Mouse (Mus musculus) heart, embryonic 10.5 days (tissue): ENCODE data around the gene Megf8. TPM values are rescaled to one million over a fixed set of nuclear protein-coding genes. Genes with fewer than 3 reads are reported as not detected.
A peak's percentile ranks its signal among the peaks of the same experiment; 100 is the strongest.

Experiments used
- DNase-seq: peaks from one replicate; pipeline ENCODE4 v3.0.0-alpha.2; 2017; ENCODE audit warnings: low spot score
- H3K27ac ChIP-seq: fragments of 300-500 bp; sonication (generic); 2 replicates; pipeline ENCODE4 v1.5.1; 2016; ENCODE audit warnings: mild to moderate bottlenecking
- H3K27me3 ChIP-seq: fragments of 300-500 bp; sonication (generic); 2 replicates; pipeline ENCODE4 v1.6.1; 2016; ENCODE audit warnings: mild to moderate bottlenecking; ENCODE audit not compliant: poor library complexity, insufficient read depth, severe bottlenecking
- H3K36me3 ChIP-seq: fragments of 300-500 bp; sonication (generic); 2 replicates; pipeline ENCODE4 v1.6.1; 2016; ENCODE audit warnings: mild to moderate bottlenecking, moderate library complexity
- H3K4me1 ChIP-seq: fragments of 300-500 bp; sonication (generic); 2 replicates; pipeline ENCODE4 v1.6.1; 2016; ENCODE audit warnings: mild to moderate bottlenecking
- H3K4me3 ChIP-seq: fragments of 300-500 bp; sonication (generic); 2 replicates; pipeline ENCODE4 v1.5.1; 2016; ENCODE audit warnings: mild to moderate bottlenecking, moderate library complexity
- H3K9me3 ChIP-seq: fragments of 300-500 bp; sonication (generic); 2 replicates; pipeline ENCODE4 v1.6.1; 2016; ENCODE audit warnings: mild to moderate bottlenecking, moderate library complexity
- WGBS: fragments of 180-500 bp; shearing (Covaris S2); methylation state at CpG from one replicate; pipeline ENCODE4 v1.1.7; 2016; 5-methylcytosine and 5-hydroxymethylcytosine counted together
- polyA plus RNA-seq: library from polyadenylated mRNA; unstranded; fragments of >200 nt; fragmentation: Nextera tagmentation; extraction: Ambion mirVana; gene quantifications from 2 replicates; pipeline ENCODE4 v1.2.1, GENCODE M21; 2016

Megf8 gene
- polyA plus RNA-seq, 1 experiment from 2014 or later, result 11.2 TPM

DNA sequence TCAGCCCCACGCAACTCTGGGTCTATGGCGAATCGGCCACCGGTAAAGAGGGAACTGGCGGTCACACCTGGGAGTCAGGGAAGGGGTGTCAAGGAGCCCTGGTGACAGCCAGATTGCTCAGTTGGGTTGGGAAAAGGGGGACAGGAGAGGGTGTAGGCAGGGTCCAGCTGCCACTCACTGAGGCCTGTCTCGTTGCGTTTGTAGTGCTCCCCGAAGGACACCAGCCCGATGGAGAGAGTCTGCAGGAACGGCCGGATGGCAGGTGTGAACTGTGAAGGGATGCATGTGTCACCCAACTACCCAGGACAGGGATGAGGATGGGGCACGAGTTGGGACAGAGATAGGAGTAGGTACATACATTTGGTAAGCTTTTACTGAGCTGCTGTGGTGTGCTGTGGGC lies 68.3 kb downstream of the Megf8 start:
- Histone ChIP-seq H3K27me3 (peaks cover 6% of the 10 kb centered on the region; the same call in 1 of the 2 replicates), H3K4me3 (no peak overlapping the region), H3K27ac (no peak overlapping the region), H3K4me1 (peaks cover 13% of the 10 kb centered on the region), H3K36me3 (peaks cover 35% of the 10 kb centered on the region), H3K9me3 (no peaks in the 10 kb centered on the region)
- no peak for DNase-seq
- 91% methylated on average over 12 of the region's 12 CpGs for WGBS

GRCm38 (mm10) chr7:25385850-25386555 lies 69.0 kb downstream of the Megf8 start:
- Histone ChIP-seq H3K36me3 (peaks cover 35% of the 10 kb centered on the region), H3K4me3 (no peak overlapping the region), H3K4me1 (peaks cover 10% of the 10 kb centered on the region; the same call in 1 of the 2 replicates), H3K9me3 (no peaks in the 10 kb centered on the region), H3K27ac (no peak overlapping the region), H3K27me3 (no peaks in the 10 kb centered on the region)
- 74% methylated on average over 12 of the region's 12 CpGs for WGBS
- DNase-seq, result no peak

GRCm38 (mm10) chr7:25387811-25388440 lies 71.0 kb downstream of the Megf8 start:
- Histone ChIP-seq H3K9me3 (no peaks in the 10 kb centered on the region), H3K27ac (no peak overlapping the region), H3K4me1 (peaks cover 13% of the 10 kb centered on the region; the same call in 1 of the 2 replicates), H3K36me3 (peaks cover 34% of the 10 kb centered on the region), H3K4me3 (no peak overlapping the region), H3K27me3 (0 out of 2 replicates have a peak, but pooled peaks cover 4% of the 10 kb centered on the region)
- no peak for DNase-seq
- 90% methylated on average over 18 of the region's 18 CpGs for WGBS

DNA sequence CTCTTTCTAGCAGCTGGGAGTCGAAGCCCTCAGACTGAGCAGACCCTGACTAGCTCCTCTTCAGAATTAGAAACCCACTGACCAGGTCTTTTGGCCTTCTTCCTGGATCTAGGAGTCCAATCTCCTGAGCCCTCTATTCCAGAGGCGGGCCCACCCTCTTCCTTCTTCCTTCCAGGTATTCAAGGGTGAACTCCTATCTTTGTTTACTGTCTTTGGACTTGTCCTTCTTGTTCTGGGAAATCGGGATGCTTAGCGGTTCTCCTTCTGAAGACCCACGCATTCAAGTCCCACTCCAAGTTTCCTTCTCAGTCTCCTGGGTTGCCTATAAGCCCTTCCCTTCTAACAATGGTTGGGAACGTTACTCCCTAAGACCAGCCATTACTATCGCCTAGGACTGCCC lies 72.0 kb downstream of the Megf8 start:
- Histone ChIP-seq H3K27me3 (peaks cover 14% of the 10 kb centered on the region; the same call in 1 of the 2 replicates), H3K9me3 (no peaks in the 10 kb centered on the region), H3K27ac (no peak overlapping the region), H3K4me3 (no peak overlapping the region), H3K4me1 (peaks cover 13% of the 10 kb centered on the region; the same call in 1 of the 2 replicates), H3K36me3 (peaks cover 29% of the 10 kb centered on the region)
- DNase-seq, result no peak
- WGBS, result 75% methylated on average over 7 of the region's 7 CpGs

DNA sequence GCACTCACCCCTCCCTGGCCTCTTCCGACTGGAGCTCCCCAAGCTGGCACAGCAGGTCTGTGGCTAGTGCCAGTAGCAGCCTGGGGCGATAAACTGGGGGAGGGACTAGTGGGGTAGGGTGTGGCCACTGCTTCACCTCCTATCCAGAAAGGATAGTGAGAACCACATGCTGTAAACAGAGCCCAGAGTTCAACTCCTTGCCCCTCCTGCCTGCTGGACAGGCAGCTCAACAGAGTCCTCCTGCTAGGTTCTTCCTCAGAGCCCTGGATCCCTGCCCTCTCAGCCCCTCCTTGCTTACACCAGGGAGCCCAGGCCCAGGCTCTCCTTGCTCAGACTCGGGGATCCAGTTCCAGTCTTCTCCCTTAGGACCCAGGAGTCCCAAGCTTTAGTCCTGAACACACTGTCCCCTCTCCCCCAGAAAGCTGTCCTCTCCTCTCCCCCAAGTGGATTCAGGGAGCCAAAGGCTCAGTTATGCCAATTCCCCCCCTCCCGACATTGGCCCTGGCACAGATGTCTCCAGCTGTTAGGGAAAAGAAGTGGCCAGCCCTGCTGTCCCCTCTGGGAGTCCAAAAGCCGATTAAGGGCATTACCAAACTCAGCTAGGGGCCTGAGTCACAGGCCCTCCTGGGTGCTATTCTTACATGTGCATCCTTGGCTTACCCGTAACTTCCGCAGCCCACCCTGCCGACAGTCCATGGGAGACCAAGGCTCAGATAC lies 73.2 kb downstream of the Megf8 start:
- WGBS, result 44% methylated on average over 8 of the region's 8 CpGs
- Histone ChIP-seq H3K4me3 (no peak overlapping the region), H3K9me3 (no peaks in the 10 kb centered on the region), H3K36me3 (peaks cover 18% of the 10 kb centered on the region), H3K4me1 (peaks cover 20% of the 10 kb centered on the region), H3K27me3 (peaks cover 24% of the 10 kb centered on the region; the same call in 1 of the 2 replicates), H3K27ac (peak overlapping the region; percentile 1; the same call in 1 of the 2 replicates)
- no peak for DNase-seq

GRCm38 (mm10) chr7:25390986-25391385 lies 74.0 kb downstream of the Megf8 start:
- 59% methylated on average over 2 of the region's 2 CpGs for WGBS
- no peak for DNase-seq
- Histone ChIP-seq H3K27ac (no peak overlapping the region), H3K4me1 (peaks cover 23% of the 10 kb centered on the region), H3K36me3 (peaks cover 13% of the 10 kb centered on the region), H3K4me3 (no peak overlapping the region), H3K27me3 (peaks cover 24% of the 10 kb centered on the region; the same call in 1 of the 2 replicates), H3K9me3 (no peaks in the 10 kb centered on the region)

DNA sequence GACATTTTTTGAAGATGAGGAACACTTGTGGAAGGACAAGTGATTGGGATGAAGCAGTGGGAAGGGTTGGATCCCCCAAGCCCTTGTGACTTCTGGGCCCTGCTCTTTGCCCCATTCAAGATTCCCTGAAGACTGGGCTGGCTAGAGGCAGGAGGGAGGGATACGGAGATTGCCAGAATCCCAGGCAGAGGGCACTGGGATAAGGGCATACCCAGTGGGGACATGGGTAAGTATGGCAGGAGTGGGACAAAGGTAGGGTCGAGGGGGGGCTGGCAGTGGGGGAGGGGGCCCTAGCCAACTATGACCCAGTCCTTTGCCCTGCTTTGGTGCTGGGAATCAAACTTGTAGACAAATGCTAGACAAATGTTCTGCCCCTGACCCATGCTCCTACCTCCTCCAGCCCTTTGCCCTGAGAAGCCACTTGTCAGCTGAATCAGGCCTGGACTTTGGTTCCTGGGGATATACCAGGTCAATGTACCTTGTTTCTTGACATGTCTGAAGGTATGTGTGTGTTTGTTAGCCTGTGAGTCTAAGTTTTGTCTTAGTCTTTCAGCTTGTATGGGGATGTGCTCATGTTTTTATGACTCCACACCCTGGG lies 75.0 kb downstream of the Megf8 start:
- H3K4me1 ChIP-seq, result peaks cover 31% of the 10 kb centered on the region

GRCm38 (mm10) chr7:25392851-25393250 lies 75.9 kb downstream of the Megf8 start:
- peaks cover 31% of the 10 kb centered on the region for H3K4me1 ChIP-seq
- DNase-seq, result no peak
- H3K27ac ChIP-seq, result no peak overlapping the region
- H3K4me3 ChIP-seq, result no peak overlapping the region
- peaks cover 24% of the 10 kb centered on the region; the same call in 1 of the 2 replicates for H3K27me3 ChIP-seq
- H3K9me3 ChIP-seq, result no peaks in the 10 kb centered on the region
- H3K36me3 ChIP-seq, result peaks cover 6% of the 10 kb centered on the region
- 38% methylated on average over 7 of the region's 7 CpGs for WGBS

More for the DNA sequence above, 75.0 kb downstream of the Megf8 start:
- DNase-seq, result no peak
- Histone ChIP-seq H3K4me3 (no peak overlapping the region), H3K9me3 (no peaks in the 10 kb centered on the region), H3K36me3 (peaks cover 13% of the 10 kb centered on the region), H3K27me3 (peaks cover 24% of the 10 kb centered on the region; the same call in 1 of the 2 replicates), H3K27ac (no peak overlapping the region; the same call in 1 of the 2 replicates)
- WGBS, result 81% methylated on average over 2 of the region's 2 CpGs

DNA sequence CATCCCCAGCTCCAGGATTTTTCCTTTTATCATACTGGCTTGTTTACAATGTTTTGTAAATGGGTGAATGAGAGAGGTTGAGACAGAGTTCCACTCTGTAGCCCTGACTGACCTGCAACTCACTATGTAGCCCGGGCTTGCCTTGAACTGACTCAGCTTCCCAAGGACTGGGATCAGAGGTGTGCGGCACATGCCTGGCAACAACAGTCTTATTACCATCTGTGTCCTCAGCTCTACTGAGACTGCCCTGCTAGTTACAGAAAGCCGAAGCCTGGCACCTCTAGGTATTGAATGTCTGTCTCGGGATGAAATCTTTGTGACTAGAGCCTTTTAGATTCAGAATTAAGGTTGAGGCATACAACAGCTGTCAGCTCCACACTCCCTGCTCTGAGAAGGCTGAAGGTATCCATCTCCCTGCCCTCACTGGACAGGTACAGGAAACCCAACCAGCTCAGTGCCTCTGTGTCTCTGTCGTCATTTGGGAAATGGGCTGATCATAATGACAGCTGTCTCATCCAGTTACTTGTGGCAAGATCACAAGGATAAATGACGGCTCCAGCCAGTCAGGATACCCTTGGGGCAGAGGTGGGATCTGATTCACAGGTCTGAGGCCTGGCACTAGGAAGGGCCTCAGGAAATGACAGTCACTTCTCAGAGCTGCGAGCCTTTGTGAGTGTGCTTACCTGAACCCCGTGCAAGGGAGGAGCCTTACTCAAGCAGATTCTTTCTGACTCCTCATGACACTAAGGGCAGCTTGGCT lies 76.7 kb downstream of the Megf8 start:
- no peak overlapping the region for H3K4me3 ChIP-seq
- DNase-seq, result no peak
- no peak overlapping the region for H3K27ac ChIP-seq
- H3K4me1 ChIP-seq, result peaks cover 31% of the 10 kb centered on the region
- no peaks in the 10 kb centered on the region for H3K9me3 ChIP-seq
- peaks cover 24% of the 10 kb centered on the region; the same call in 1 of the 2 replicates for H3K27me3 ChIP-seq
- 76% methylated on average over 8 of the region's 8 CpGs for WGBS
- no peaks in the 10 kb centered on the region for H3K36me3 ChIP-seq

- Histone ChIP-seq H3K36me3 (no peaks in the 10 kb centered on the region), H3K9me3 (no peaks in the 10 kb centered on the region), H3K4me1 (peaks cover 30% of the 10 kb centered on the region), H3K4me3 (peak overlapping the region; percentile 77), H3K27ac (no peak overlapping the region), H3K27me3 (peaks cover 24% of the 10 kb centered on the region; the same call in 1 of the 2 replicates)
- DNase-seq, result no peak
- 21% methylated on average over 7 of the region's 7 CpGs for WGBS
Measured at GRCm38 (mm10) chr7:25394754-25395153, 77.8 kb downstream of the Megf8 start.

- Histone ChIP-seq H3K4me3 (peak overlapping the region; percentile 77), H3K9me3 (no peaks in the 10 kb centered on the region), H3K27me3 (peaks cover 24% of the 10 kb centered on the region; the same call in 1 of the 2 replicates), H3K36me3 (no peaks in the 10 kb centered on the region), H3K4me1 (peaks cover 26% of the 10 kb centered on the region), H3K27ac (peak overlapping the region; percentile 79)
- WGBS, result 1% methylated on average over 22 of the region's 22 CpGs
- peak; percentile 76 for DNase-seq
Measured at GRCm38 (mm10) chr7:25395186-25395557, 78.2 kb downstream of the Megf8 start.
